Mouse (Mus musculus) frontal cortex, postnatal 14 days (tissue): ENCODE results near the gene Tbc1d13.
"Not testable (repeated sequence)": the region's sequence is repeated elsewhere in the genome, so short reads cannot be mapped to it uniquely, and the experiment has no call there.

Experiments used
- DNase-seq, 2 experiments: peaks; one replicate each; pipeline ENCODE4 v3.0.0; 2022; ENCODE audit warnings: low spot score in 2 of 2

Gene Tbc1d13

GRCm38 (mm10) chr2:30178711-30179110 lies 45.2 kb downstream of the Tbc1d13 start:
- not testable (repeated sequence) for DNase-seq

GRCm38 (mm10) chr2:30182424-30182823 lies 48.9 kb downstream of the Tbc1d13 start:
- DNase-seq = no peak

GRCm38 (mm10) chr2:30183721-30184120 lies 50.2 kb downstream of the Tbc1d13 start:
- DNase-seq = no peak

- no peak for DNase-seq
Measured at GRCm38 (mm10) chr2:30185276-30185675, 51.7 kb downstream of the Tbc1d13 start.

GRCm38 (mm10) chr2:30185681-30186080 lies 52.1 kb downstream of the Tbc1d13 start:
- DNase-seq = no peak

GRCm38 (mm10) chr2:30191790-30192580 lies 58.4 kb downstream of the Tbc1d13 start:
- no peak for DNase-seq

- DNase-seq = no peak
Measured at GRCm38 (mm10) chr2:30194656-30195055, 61.1 kb downstream of the Tbc1d13 start.

- no peak for DNase-seq
Measured at GRCm38 (mm10) chr2:30198021-30198420, 64.5 kb downstream of the Tbc1d13 start.

- no peak for DNase-seq
Measured at GRCm38 (mm10) chr2:30199984-30200383, 66.4 kb downstream of the Tbc1d13 start.

- DNase-seq = no peak
Measured at GRCm38 (mm10) chr2:30200388-30200925, 66.9 kb downstream of the Tbc1d13 start.
